Mouse (Mus musculus) retina, adult 2 months (tissue): ENCODE measurements around the gene Gm10974.

Experiments
- DNase-seq: peaks from one replicate; pipeline ENCODE4 v3.0.0-alpha.2; 2012; ENCODE audit warnings: low read depth, low spot score

The Gm10974 gene

GRCm38 (mm10) chr7:66365904-66366303, at the start of gene Gm10974:
Gene Gm10974, plus strand, starts transcription at chr7:66365905.
- no peak for DNase-seq

GRCm38 (mm10) chr7:66318147-66318546, 47.6 kb upstream of the Gm10974 start:
- no peak for DNase-seq

GRCm38 (mm10) chr7:66320996-66321395, 44.7 kb upstream of the Gm10974 start:
- no peak for DNase-seq

- DNase-seq = no peak
Observed at GRCm38 (mm10) chr7:66323252-66324015, 42.3 kb upstream of the Gm10974 start.

GRCm38 (mm10) chr7:66325419-66326053, 40.2 kb upstream of the Gm10974 start:
- no peak for DNase-seq

GRCm38 (mm10) chr7:66327516-66327915, 38.2 kb upstream of the Gm10974 start:
- no peak for DNase-seq

- no peak for DNase-seq
Observed at GRCm38 (mm10) chr7:66330610-66331009, 35.1 kb upstream of the Gm10974 start.

GRCm38 (mm10) chr7:66332340-66332739, 33.4 kb upstream of the Gm10974 start:
- no peak for DNase-seq

GRCm38 (mm10) chr7:66333906-66334500, 31.7 kb upstream of the Gm10974 start:
- DNase-seq = no peak

GRCm38 (mm10) chr7:66336955-66337354, 28.8 kb upstream of the Gm10974 start:
- no peak for DNase-seq

GRCm38 (mm10) chr7:66339625-66340024, 26.1 kb upstream of the Gm10974 start:
- DNase-seq = no peak

GRCm38 (mm10) chr7:66340044-66340443, 25.7 kb upstream of the Gm10974 start:
- DNase-seq = no peak

- no peak for DNase-seq
Observed at GRCm38 (mm10) chr7:66342323-66342722, 23.4 kb upstream of the Gm10974 start.

GRCm38 (mm10) chr7:66342831-66343230, 22.9 kb upstream of the Gm10974 start:
- DNase-seq = no peak

GRCm38 (mm10) chr7:66343307-66343706, 22.4 kb upstream of the Gm10974 start:
- DNase-seq = no peak

- no peak for DNase-seq
Observed at GRCm38 (mm10) chr7:66346959-66347663, 18.6 kb upstream of the Gm10974 start.

- DNase-seq = no peak
Observed at GRCm38 (mm10) chr7:66348588-66348987, 17.1 kb upstream of the Gm10974 start.

GRCm38 (mm10) chr7:66349670-66350069, 16.0 kb upstream of the Gm10974 start:
- DNase-seq = no peak

GRCm38 (mm10) chr7:66351074-66351473, 14.6 kb upstream of the Gm10974 start:
- no peak for DNase-seq

GRCm38 (mm10) chr7:66354911-66355310, 10.8 kb upstream of the Gm10974 start:
- DNase-seq = no peak

GRCm38 (mm10) chr7:66355791-66356522, 9.7 kb upstream of the Gm10974 start:
- DNase-seq = no peak
